Mouse (Mus musculus): ENCODE data around the gene Gucy2g.

The Gucy2g gene

GRCm38 (mm10) chr19:55247991-55248520, 7.0 kb upstream of the Gucy2g start:
- no peak for DNase-seq (ENCODE audit: low read depth, low spot score)

- no peak for DNase-seq (ENCODE audit: low read depth, low spot score)
Measured at GRCm38 (mm10) chr19:55247563-55247962, 6.5 kb upstream of the Gucy2g start.

- DNase-seq (ENCODE audit: low read depth, low spot score): no peak
Measured at GRCm38 (mm10) chr19:55244791-55245231, 3.8 kb upstream of the Gucy2g start.

DNA sequence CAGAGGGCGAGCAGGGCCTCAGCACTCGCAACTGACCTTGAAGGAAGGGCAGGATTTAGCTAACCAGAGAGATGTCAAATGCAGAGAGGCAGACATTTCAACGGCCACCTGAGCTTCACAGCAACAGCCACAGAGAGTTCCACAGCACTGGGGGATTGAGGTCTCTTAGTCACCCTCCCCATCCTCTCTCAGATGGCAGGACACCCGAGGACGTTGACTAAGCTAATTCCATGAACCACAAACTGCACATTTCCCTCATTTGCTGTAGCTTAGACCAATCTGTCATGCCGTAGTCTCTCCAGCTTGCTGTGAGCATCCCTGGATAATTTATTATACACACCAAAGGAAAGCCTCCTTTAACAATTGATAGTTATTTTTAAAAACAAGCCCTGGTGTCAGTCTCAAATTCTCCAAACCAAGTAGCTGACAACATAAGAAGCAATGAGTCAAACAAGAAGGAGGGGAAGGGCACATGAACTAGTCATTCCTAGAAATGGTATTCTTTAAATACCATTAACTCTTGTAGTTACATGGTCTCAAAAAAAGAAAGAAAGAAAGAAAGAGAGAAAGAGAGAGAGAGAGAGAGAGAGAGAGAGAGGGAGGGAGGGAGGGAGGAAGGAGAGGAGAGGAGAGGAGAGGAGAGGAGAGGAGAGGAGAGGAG, 1.1 kb downstream of the Gucy2g start:
- no peak for DNase-seq (ENCODE audit: low read depth, low spot score)

GRCm38 (mm10) chr19:55236564-55236963, 4.5 kb downstream of the Gucy2g start:
- no peak for DNase-seq (ENCODE audit: low read depth, low spot score)

DNA sequence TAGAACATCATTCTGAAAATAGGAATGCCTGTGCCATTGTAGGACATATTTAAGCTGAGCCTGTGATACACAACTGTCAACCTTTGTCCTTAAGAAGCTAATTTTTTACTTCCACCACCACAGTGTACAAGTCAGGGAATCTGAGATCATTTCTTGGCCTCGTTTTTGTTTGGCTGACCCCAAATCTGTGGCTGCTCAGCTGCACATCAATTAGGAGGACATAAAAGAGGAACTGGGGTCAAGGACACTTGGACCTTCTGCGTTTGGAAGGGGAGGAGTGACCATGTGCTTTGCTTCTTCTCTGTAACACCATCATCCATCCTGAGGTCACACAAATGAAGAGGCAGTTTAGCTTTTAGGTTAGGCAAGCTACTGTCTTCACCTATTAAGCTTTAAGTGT, 5.0 kb downstream of the Gucy2g start:
- DNase-seq (ENCODE audit: low read depth, low spot score): no peak

GRCm38 (mm10) chr19:55232136-55232535, 8.9 kb downstream of the Gucy2g start:
- DNase-seq (ENCODE audit: low read depth, low spot score): no peak

DNA sequence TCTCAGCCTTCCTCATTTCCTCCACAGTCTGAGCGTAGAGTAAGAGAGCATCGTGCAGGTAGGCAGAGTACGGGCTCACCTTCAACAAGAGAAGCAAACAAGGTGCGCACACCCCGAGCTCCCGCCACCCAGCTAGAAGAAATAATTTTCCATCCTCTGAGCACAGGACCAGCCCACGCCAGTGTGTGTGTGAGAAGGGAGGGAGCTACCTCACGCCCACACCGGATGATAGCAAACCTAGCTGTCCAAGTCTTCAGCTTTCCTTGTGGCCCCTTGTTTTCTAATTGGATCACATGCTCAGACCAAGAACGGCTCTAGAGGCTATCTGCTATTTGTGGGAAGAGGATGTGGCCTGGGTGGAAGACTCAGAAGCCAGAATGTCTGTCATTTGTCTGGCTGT, 10.0 kb downstream of the Gucy2g start:
- no peak for DNase-seq (ENCODE audit: low read depth, low spot score)

DNA sequence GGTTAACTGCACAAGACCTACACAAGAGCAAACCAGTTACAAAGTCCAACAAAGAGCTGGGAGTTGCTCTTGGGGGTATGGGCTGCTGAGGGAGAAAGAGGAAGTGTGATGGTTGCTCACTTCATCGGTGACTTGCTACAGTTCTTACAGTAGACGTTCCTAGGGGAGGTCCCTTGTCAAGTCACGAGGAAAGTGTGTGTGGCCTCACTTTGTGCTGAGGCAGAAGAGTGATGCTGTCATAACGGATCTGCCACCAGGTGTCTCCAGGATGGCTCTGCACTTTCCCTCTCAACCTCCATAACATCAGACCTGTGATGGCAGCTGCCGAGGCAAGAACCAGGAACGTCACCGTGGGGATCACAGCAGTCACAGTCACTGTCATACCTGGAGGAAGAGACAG, 13.9 kb downstream of the Gucy2g start:
- DNase-seq (ENCODE audit: low read depth, low spot score): no peak

GRCm38 (mm10) chr19:55226621-55227020, 14.4 kb downstream of the Gucy2g start:
- DNase-seq (ENCODE audit: low read depth, low spot score): peak; percentile 44

GRCm38 (mm10) chr19:55222268-55222667, 18.8 kb downstream of the Gucy2g start:
- no peak for DNase-seq (ENCODE audit: low read depth, low spot score)

GRCm38 (mm10) chr19:55221208-55221607, 19.8 kb downstream of the Gucy2g start:
- no peak for DNase-seq (ENCODE audit: low read depth, low spot score)

DNA sequence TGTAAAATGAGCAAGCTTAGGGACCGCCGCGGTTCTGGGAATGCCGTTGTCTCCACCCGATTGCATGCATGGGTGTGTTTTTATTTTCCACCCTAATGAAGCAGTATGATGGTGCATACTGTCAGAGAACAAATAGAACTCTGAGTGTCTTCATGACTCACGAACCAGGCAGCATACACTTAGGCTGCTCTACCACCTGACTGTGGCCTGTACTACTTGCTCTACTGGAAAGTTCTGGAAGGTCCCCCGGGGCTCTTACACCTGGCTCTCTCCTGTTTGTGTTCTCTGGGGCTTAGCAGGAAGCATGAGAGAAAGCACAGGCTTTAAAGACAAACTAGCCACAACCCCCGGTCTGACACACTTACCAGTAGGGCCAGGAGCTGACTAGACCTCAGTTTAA, 21.7 kb downstream of the Gucy2g start:
- no peak for DNase-seq (ENCODE audit: low read depth, low spot score)

DNA sequence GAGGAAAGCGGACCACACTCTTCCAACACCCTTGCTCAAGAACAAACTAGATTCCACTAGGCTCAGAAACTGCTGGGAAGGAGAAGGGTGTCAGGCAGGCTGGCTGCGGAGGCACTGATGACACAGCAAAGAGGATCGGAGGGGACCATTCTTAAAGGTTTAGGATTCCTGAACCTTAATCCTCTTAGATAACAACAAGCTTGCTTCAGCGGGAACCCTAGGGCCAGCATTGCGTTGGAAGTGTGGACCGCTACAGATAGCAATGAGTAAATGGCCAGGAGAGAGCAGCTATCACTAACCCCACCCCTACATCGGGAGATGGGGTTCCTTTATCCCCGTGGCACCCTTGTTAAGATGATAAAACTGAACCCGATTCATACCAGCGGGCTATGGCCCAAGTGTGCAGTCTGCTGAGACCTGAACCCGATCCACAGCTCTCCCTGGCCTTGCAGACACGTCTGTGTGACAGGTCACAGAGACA, 22.3 kb downstream of the Gucy2g start:
- no peak for DNase-seq (ENCODE audit: low read depth, low spot score)

- DNase-seq (ENCODE audit: low read depth, low spot score): peak; percentile 87
Measured at GRCm38 (mm10) chr19:55218192-55218739, 22.8 kb downstream of the Gucy2g start.

DNA sequence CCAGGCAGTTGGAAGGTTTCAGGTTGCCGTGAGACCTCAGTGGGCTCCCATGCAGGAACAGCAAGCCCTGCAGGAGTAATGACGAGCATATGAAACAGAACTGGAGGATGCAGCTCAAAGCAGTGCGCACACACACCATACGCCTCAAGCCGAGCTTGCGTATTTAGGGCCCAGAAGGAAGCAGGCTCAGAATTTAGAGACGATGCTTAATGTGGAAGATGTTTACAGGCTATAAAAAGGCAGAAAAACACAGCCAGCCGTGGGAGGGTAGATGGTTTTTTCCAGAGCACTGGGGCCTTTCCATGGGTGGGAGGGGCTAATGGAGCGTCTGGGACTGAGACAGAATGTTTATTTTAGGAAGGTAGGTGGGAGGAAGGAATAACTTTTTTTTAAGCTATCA, 23.7 kb downstream of the Gucy2g start:
- DNase-seq (ENCODE audit: low read depth, low spot score): no peak

DNA sequence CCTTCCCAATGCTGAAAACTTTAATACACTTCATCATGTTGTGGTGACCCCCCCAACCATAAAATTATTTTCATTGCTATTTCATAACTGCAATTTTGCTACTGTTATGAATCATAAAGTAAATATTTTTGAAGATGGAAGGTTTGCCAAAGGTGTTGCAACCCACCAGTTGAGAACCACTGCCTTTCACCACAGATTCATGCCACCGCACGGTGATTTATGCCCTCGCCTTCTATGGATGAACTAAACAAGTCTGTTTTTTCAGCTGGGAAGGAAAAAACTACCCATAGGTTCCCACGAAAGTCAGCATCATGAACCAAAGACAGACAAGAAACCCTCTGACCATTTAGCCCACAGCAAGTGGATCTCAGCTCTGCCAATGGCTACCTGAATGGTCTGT, 24.2 kb downstream of the Gucy2g start:
- DNase-seq (ENCODE audit: low read depth, low spot score): no peak

GRCm38 (mm10) chr19:55213617-55214340, 27.3 kb downstream of the Gucy2g start:
- no peak for DNase-seq (ENCODE audit: low read depth, low spot score)

GRCm38 (mm10) chr19:55211698-55212097, 29.3 kb downstream of the Gucy2g start:
- DNase-seq (ENCODE audit: low read depth, low spot score): no peak

DNA sequence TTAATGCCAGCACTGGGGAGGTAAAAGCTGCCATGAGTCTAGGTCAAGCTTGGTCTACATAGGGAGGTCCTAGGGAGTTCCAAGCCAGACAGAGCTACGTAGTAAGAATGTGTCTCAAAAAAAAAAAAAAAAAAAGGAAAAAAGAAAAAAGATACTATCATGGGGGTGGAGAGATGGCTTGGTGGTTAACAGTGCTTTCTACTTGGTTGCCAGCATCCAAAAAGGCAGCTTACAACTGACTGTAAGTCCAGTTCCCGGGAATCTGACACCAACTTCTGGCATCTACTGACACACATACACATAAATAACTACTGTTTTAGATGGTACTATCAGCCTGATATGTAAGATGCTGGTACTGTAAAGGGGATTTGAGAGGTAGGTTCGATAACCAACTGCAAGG, 32.0 kb downstream of the Gucy2g start:
- DNase-seq (ENCODE audit: low read depth, low spot score): no peak

GRCm38 (mm10) chr19:55208654-55209053, 32.4 kb downstream of the Gucy2g start:
- DNase-seq (ENCODE audit: low read depth, low spot score): no peak

DNA sequence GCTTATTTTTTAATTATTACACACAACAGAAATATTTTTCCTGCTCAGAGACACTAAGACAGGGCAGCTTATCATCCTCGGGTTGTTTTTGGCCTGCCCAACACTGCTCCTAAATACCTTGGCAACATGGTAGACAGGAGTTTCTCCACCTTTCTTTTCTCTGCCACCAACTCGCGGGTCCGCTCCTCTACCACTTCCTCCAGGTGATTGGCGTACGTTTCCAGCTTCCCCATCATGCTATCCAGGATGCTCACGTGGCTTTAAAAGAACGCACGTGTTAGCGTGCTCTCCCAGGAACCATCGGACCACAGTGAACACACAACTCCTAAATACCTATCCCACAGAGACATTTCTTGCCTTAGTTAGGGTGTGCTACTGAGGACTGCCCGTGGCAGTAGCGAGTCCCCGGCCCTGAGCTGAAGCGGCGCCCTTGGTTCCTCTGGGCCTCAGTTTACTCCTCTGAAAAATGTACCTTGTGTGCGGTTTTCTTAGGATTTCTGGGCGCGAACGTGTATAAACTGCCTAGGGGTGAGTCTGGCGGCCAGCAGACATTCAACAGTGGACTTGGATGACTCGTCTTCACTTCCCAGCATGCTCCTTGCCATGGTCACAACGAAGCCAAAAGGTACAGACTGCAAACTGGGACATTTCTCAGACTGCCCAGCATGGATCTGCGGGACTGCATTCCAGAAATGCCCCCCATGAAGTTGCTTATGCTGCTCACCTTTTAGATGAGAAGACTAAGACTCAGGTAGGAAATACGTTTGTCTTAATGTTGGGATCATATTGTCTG, 33.1 kb downstream of the Gucy2g start:
- DNase-seq (ENCODE audit: low read depth, low spot score): no peak
